Mouse (Mus musculus) testis, adult 2 months (tissue): ENCODE results near the gene Elmo2.

Experiments
- CTCF ChIP-seq: fragments of 200-500 bp; IDR thresholded peaks from 2 replicates; pipeline ENCODE4 v1.5.1; 2012; ENCODE audit warnings: low read depth, mild to moderate bottlenecking, inconsistent platforms, low read length, moderate library complexity; ENCODE audit not compliant: control insufficient read depth, insufficient read depth, insufficient replicate concordance
- POLR2A ChIP-seq: fragments of 200-500 bp; IDR thresholded peaks from 2 replicates; pipeline ENCODE4 v1.6.1; 2012; ENCODE audit warnings: low read depth, mild to moderate bottlenecking, inconsistent platforms, low read length, moderate library complexity; ENCODE audit not compliant: control insufficient read depth

- TF ChIP-seq CTCF (no peak), POLR2A (no peak)
Measured at GRCm38 (mm10) chr2:165241786-165242185, 84.5 kb downstream of the Elmo2 start.
